Mouse (Mus musculus) myocyte (in vitro differentiated cells): ENCODE data around the gene Myo9a. TPM values are rescaled to one million over a fixed set of nuclear protein-coding genes. Genes with fewer than 3 reads are reported as not detected.
"Not testable (repeated sequence)": the region's sequence is repeated elsewhere in the genome, so short reads cannot be mapped to it uniquely, and the experiment has no call there.

Experiments
- H3K27me3 ChIP-seq: one replicate; pipeline ENCODE4 v1.6.1; 2011; ENCODE audit not compliant: control insufficient read depth, insufficient read depth, insufficient read length
- H3K36me3 ChIP-seq: one replicate; pipeline ENCODE4 v1.6.1; 2011; ENCODE audit not compliant: control insufficient read depth, insufficient read depth
- H3K4me2 ChIP-seq: one replicate; pipeline ENCODE4 v1.6.1; 2011; ENCODE audit warnings: low read depth, control low read depth
- H3K4me3 ChIP-seq: one replicate; pipeline ENCODE4 v1.5.1; 2011; ENCODE audit warnings: mild to moderate bottlenecking, control low read depth, moderate library complexity
- H3K79me2 ChIP-seq: one replicate; pipeline ENCODE4 v1.6.1; 2011; ENCODE audit not compliant: control insufficient read depth, insufficient read depth
- H3ac ChIP-seq: one replicate; pipeline ENCODE4 v1.6.1; 2011; ENCODE audit not compliant: control insufficient read depth, insufficient read length
- CEBPB ChIP-seq: IDR thresholded peaks from 2 replicates; pipeline ENCODE4 v1.6.1; 2011; ENCODE audit warnings: mild to moderate bottlenecking, moderate library complexity; ENCODE audit not compliant: poor library complexity, insufficient read depth, severe bottlenecking
- E2F4 ChIP-seq: IDR thresholded peaks from one replicate; pipeline ENCODE4 v1.6.1; 2011; ENCODE audit warnings: mild to moderate bottlenecking, control low read depth, moderate library complexity; ENCODE audit not compliant: insufficient read depth
- MAX ChIP-seq: IDR thresholded peaks from one replicate; pipeline ENCODE4 v1.6.1; 2011; ENCODE audit warnings: low read depth, mild to moderate bottlenecking, control low read depth
- MYOD1 ChIP-seq, 3 experiments: IDR thresholded peaks; one replicate each; pipeline ENCODE4 v1.6.1; 2011; ENCODE audit warnings: control low read depth in 2 of 3, low read depth in 2 of 3, mild to moderate bottlenecking in 2 of 3, moderate library complexity in 1 of 3; ENCODE audit not compliant: insufficient read length in 2 of 3, control insufficient read depth in 1 of 3
- MYOG ChIP-seq, 3 experiments: IDR thresholded peaks; one replicate each; pipeline ENCODE4 v1.6.1; 2011; ENCODE audit warnings: control low read depth in 2 of 3, low read depth in 2 of 3, mild to moderate bottlenecking in 2 of 3; ENCODE audit not compliant: insufficient read length in 2 of 3, control insufficient read depth in 1 of 3, insufficient read depth in 1 of 3
- POLR2A ChIP-seq: IDR thresholded peaks from one replicate; pipeline ENCODE4 v1.6.1; 2011; ENCODE audit warnings: low read depth, mild to moderate bottlenecking, control low read depth, moderate library complexity; ENCODE audit not compliant: insufficient read length
- POLR2AphosphoS2 ChIP-seq: IDR thresholded peaks from one replicate; pipeline ENCODE4 v1.6.1; 2011; ENCODE audit warnings: low read depth, control low read depth; ENCODE audit not compliant: insufficient read length
- REST ChIP-seq: IDR thresholded peaks from one replicate; pipeline ENCODE4 v1.6.1; 2011; ENCODE audit warnings: mild to moderate bottlenecking, control low read depth, moderate library complexity; ENCODE audit not compliant: insufficient read depth, insufficient read length
- SRF ChIP-seq: IDR thresholded peaks from one replicate; pipeline ENCODE4 v1.6.1; 2011; ENCODE audit warnings: low read depth; ENCODE audit not compliant: control insufficient read depth, insufficient read length
- TCF12 ChIP-seq: IDR thresholded peaks from one replicate; pipeline ENCODE4 v1.6.1; 2011; ENCODE audit warnings: mild to moderate bottlenecking, control low read depth; ENCODE audit not compliant: poor library complexity, insufficient read depth, severe bottlenecking
- TCF3 ChIP-seq: IDR thresholded peaks from one replicate; pipeline ENCODE4 v1.6.1; 2011; ENCODE audit warnings: low read depth, control low read depth; ENCODE audit not compliant: insufficient read length
- USF1 ChIP-seq: IDR thresholded peaks from one replicate; pipeline ENCODE4 v1.6.1; 2011; ENCODE audit warnings: low read depth, mild to moderate bottlenecking, control low read depth, moderate library complexity
- polyA plus RNA-seq: library from polyadenylated mRNA; unstranded; fragments of >200 nt; fragmentation: generic; extraction: Trizol; gene quantifications from one replicate; pipeline ENCODE4 v1.2.1, GENCODE M21; 2012; ENCODE audit warnings: missing spikeins

Gene Myo9a
- polyA plus RNA-seq, 1 experiment, result 3.5 TPM

GRCm38 (mm10) chr9:59755199-59755598 lies 4.5 kb downstream of the Myo9a start:
- TF ChIP-seq CEBPB, result no peak
- no peak for TF ChIP-seq SRF
- no peak for TF ChIP-seq TCF3
- H3K4me2 ChIP-seq, result no peak overlapping the region
- peaks cover 56% of the 10 kb centered on the region for H3K79me2 ChIP-seq

GRCm38 (mm10) chr9:59757016-59757415 lies 6.3 kb downstream of the Myo9a start:
- not testable (repeated sequence) for H3ac ChIP-seq, H3K4me2 ChIP-seq, H3K36me3 ChIP-seq, H3K27me3 ChIP-seq, H3K4me3 ChIP-seq
- H3K79me2 ChIP-seq, result peaks cover 66% of the 10 kb centered on the region

More at GRCm38 (mm10) chr9:59755199-59755598, 4.5 kb downstream of the Myo9a start:
- H3K36me3 ChIP-seq, result no peaks in the 10 kb centered on the region
- H3K27me3 ChIP-seq, result no peaks in the 10 kb centered on the region
- H3K4me3 ChIP-seq, result no peak overlapping the region
- no peak overlapping the region for H3ac ChIP-seq

GRCm38 (mm10) chr9:59760515-59760914 lies 9.8 kb downstream of the Myo9a start:
- Histone ChIP-seq H3K79me2 (peaks cover 61% of the 10 kb centered on the region), H3K4me2 (no peak overlapping the region), H3K27me3 (no peaks in the 10 kb centered on the region), H3K4me3 (no peak overlapping the region), H3K36me3 (no peaks in the 10 kb centered on the region), H3ac (no peak overlapping the region)
- no peak for TF ChIP-seq USF1
- no peak for TF ChIP-seq TCF3
- TF ChIP-seq POLR2AphosphoS2, result no peak
- TF ChIP-seq CEBPB, result no peak
- TF ChIP-seq SRF, result no peak
- no peak for TF ChIP-seq REST
- no peak for TF ChIP-seq POLR2A
- TF ChIP-seq MYOD1 (IDR thresholded peaks at IDR 0.05; ENCODE audit: control insufficient read depth in 1 of 3, insufficient read length in 2 of 3, low read depth in 2 of 3), result no peak
- no peak for TF ChIP-seq E2F4
- no peak for TF ChIP-seq TCF12
- no peak for TF ChIP-seq MYOG (IDR thresholded peaks at IDR 0.05; ENCODE audit: control insufficient read depth in 1 of 3, insufficient read depth in 1 of 3, insufficient read length in 2 of 3, low read depth in 2 of 3)
- no peak for TF ChIP-seq MAX

- H3K36me3 ChIP-seq, H3ac ChIP-seq, H3K27me3 ChIP-seq, H3K4me2 ChIP-seq, H3K4me3 ChIP-seq: not testable (repeated sequence)
- H3K79me2 ChIP-seq, result peaks cover 31% of the 10 kb centered on the region
Measured at GRCm38 (mm10) chr9:59766966-59767461, 16.3 kb downstream of the Myo9a start.

- peaks cover 21% of the 10 kb centered on the region for H3K36me3 ChIP-seq
- not testable (repeated sequence) for H3K4me3 ChIP-seq, H3ac ChIP-seq, H3K4me2 ChIP-seq, H3K27me3 ChIP-seq, H3K79me2 ChIP-seq
Measured at GRCm38 (mm10) chr9:59806046-59806774, 55.5 kb downstream of the Myo9a start.

GRCm38 (mm10) chr9:59884551-59884950 lies 133.9 kb downstream of the Myo9a start:
- H3ac ChIP-seq, result no peak overlapping the region
- H3K4me3 ChIP-seq, result no peak overlapping the region
- no peaks in the 10 kb centered on the region for H3K27me3 ChIP-seq
- H3K36me3 ChIP-seq, result peaks cover 20% of the 10 kb centered on the region
- no peak for TF ChIP-seq TCF3
- no peak for TF ChIP-seq REST
- TF ChIP-seq MYOD1 (IDR thresholded peaks at IDR 0.05; ENCODE audit: control insufficient read depth in 1 of 3, insufficient read length in 2 of 3, low read depth in 2 of 3), result no peak
- TF ChIP-seq E2F4, result no peak
- no peak for TF ChIP-seq POLR2AphosphoS2
- TF ChIP-seq SRF, result no peak
- no peak for TF ChIP-seq TCF12
- TF ChIP-seq MYOG (IDR thresholded peaks at IDR 0.05; ENCODE audit: control insufficient read depth in 1 of 3, insufficient read depth in 1 of 3, insufficient read length in 2 of 3, low read depth in 2 of 3), result no peak
- TF ChIP-seq POLR2A, result no peak
- TF ChIP-seq CEBPB, result no peak
- TF ChIP-seq USF1, result no peak
- no peak for TF ChIP-seq MAX
- no peak overlapping the region for H3K4me2 ChIP-seq
- H3K79me2 ChIP-seq, result no peaks in the 10 kb centered on the region
